Mouse (Mus musculus) kidney, adult 2 months (tissue): Measurements from ENCODE around the gene Itgb4.

Experiments
- CTCF ChIP-seq: fragments of 200-500 bp; conservative IDR thresholded peaks from 2 replicates; pipeline ENCODE4 v1.5.1; 2011; ENCODE audit warnings: low read depth, mild to moderate bottlenecking, control low read depth, low read length, moderate library complexity, mixed read lengths; ENCODE audit not compliant: insufficient read depth, insufficient read length
- POLR2A ChIP-seq: fragments of 200-500 bp; IDR thresholded peaks from one replicate; pipeline ENCODE4 v1.6.1; 2011; ENCODE audit warnings: low read depth, low read length, control low read depth

- TF ChIP-seq CTCF (no peak), POLR2A (no peak)
Measured at GRCm38 (mm10) chr11:116037826-116038225, 63.3 kb downstream of the Itgb4 start.
